Mouse (Mus musculus) liver, adult 2 months (tissue): ENCODE data around the gene Ly75. TPM values are rescaled to one million over a fixed set of nuclear protein-coding genes. Genes with fewer than 3 reads are reported as not detected.

Source experiments
- DNase-seq: peaks from one replicate; pipeline ENCODE4 v3.0.0-alpha.2; 2011; ENCODE audit warnings: low read depth, low spot score; ENCODE audit errors: extremely low read depth
- H3K27ac ChIP-seq: fragments of 200-500 bp; replicated peaks from 2 replicates; pipeline ENCODE4 v1.5.1; 2012; ENCODE audit warnings: low read depth, mild to moderate bottlenecking, control low read depth, inconsistent platforms, low read length; ENCODE audit not compliant: insufficient read depth
- H3K27me3 ChIP-seq: fragments of 200-500 bp; 2 replicates; pipeline ENCODE4 v1.6.1; 2012; ENCODE audit warnings: mild to moderate bottlenecking, moderate library complexity, low read length, inconsistent platforms; ENCODE audit not compliant: control insufficient read depth, insufficient read depth
- H3K36me3 ChIP-seq: fragments of 200-500 bp; 2 replicates; pipeline ENCODE4 v1.6.1; 2012; ENCODE audit warnings: low read length, inconsistent platforms; ENCODE audit not compliant: control insufficient read depth, insufficient read depth
- H3K4me1 ChIP-seq: fragments of 200-500 bp; 2 replicates; pipeline ENCODE4 v1.6.1; 2011; ENCODE audit warnings: low read length; ENCODE audit not compliant: control insufficient read depth, insufficient read depth
- H3K4me3 ChIP-seq: fragments of 200-500 bp; 2 replicates; pipeline ENCODE4 v1.5.1; 2011; ENCODE audit warnings: low read depth, mild to moderate bottlenecking, control low read depth, low read length, moderate library complexity; ENCODE audit not compliant: insufficient read depth
- H3K79me2 ChIP-seq: fragments of 200-500 bp; 2 replicates; pipeline ENCODE4 v1.6.1; 2012; ENCODE audit warnings: inconsistent platforms, mild to moderate bottlenecking, low read length, moderate library complexity; ENCODE audit not compliant: control insufficient read depth, insufficient read depth
- H3K9ac ChIP-seq: fragments of 200-500 bp; 2 replicates; pipeline ENCODE4 v1.6.1; 2012; ENCODE audit warnings: low read depth, mild to moderate bottlenecking, control low read depth, inconsistent platforms, low read length
- CTCF ChIP-seq: fragments of 200-500 bp; IDR thresholded peaks from 2 replicates; pipeline ENCODE4 v1.5.1; 2011; ENCODE audit warnings: low read depth, low read length, control low read depth
- POLR2A ChIP-seq: fragments of 200-500 bp; IDR thresholded peaks from 2 replicates; pipeline ENCODE4 v1.6.1; 2011; ENCODE audit warnings: low read length, control low read depth; ENCODE audit not compliant: insufficient read depth; ENCODE audit errors: extremely low read depth
- WGBS: fragments of 180-500 bp; shearing (Covaris S2); methylation state at CpG from one replicate; pipeline ENCODE4 v1.1.7; 2018; 5-methylcytosine and 5-hydroxymethylcytosine counted together
- polyA plus RNA-seq: library from polyadenylated mRNA; depleted of rRNA; stranded (reverse); fragments of >200 nt; gene quantifications from 2 replicates; pipeline ENCODE4 v1.2.3, GENCODE M21; 2012
- total RNA-seq: library from RNA; depleted of rRNA; stranded (reverse); fragments of >200 nt; gene quantifications from 2 replicates; pipeline ENCODE4 v1.2.3, GENCODE M21; 2014

Gene Ly75
- total and polyA plus RNA-seq, 2 experiments: 0.60 to 3.0 TPM

DNA sequence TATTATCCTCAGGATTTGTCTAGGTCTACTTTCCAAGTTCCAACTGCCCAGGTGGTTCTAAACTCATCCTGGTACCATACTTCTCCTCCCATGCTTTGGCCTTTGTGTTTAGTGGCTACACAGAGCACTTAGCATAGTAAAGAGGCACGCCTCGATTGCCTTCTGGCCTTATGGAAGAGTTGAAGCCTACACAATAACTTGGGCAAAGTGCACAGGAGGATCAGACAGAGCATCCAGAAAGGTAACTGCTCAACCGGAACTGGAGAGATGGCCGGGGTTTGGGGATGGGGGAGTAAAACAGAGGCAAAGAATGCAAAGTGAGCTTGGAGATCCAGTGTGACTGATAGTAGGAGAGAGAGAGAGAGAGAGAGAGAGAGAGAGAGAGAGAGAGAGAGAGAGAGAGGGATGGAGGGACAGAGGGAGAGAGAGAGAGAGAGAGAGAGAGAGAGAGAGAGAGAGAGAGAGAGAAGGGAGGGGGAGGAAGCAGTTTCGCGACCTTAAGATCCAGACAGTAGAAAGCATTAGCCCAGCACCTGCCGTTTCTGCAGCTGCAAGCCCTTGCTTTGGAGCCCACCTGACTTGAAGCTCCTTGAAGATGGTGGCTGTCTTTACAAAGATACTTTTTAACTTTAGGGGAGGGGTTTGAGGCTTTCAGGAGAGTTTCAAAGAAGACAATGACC lies 1.1 kb upstream of the Ly75 start:
- H3K27ac ChIP-seq: no peak overlapping the region
- 62% methylated on average over 7 of the region's 7 CpGs for WGBS
- no peaks in the 10 kb centered on the region for H3K79me2 ChIP-seq

DNA sequence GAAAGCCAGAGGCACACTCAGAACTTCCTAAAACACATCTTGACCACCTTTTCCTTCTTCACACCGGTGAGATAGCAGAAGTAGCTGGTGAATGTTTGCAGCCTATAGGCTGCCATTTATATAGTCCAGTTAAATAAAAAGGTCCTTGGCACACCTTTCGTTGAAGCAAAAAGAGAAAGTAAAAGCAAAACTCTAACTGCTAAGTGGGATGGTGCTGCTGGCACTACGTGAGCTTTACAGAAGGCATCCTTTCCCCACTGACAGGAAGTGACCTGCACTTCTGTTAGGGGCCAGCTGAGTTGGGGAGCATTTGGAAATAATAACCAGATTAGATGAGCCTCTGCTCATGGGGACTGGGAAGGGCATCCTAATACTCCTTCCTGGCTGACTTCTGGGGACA lies 757 bp downstream of the Ly75 start:
- TF ChIP-seq POLR2A (no peak), CTCF (no peak)
- no peaks in the 10 kb centered on the region for H3K36me3 ChIP-seq
- H3K4me1 ChIP-seq: peaks cover 7% of the 10 kb centered on the region
- WGBS: 24% methylated on average over 3 of the region's 3 CpGs
- no peak overlapping the region for H3K27ac ChIP-seq
- peak; percentile 37 for DNase-seq
- no peaks in the 10 kb centered on the region for H3K27me3 ChIP-seq
- H3K79me2 ChIP-seq: no peaks in the 10 kb centered on the region
- H3K9ac ChIP-seq: no peak overlapping the region
- peak overlapping the region; percentile 73 for H3K4me3 ChIP-seq

More for the DNA sequence above, 1.1 kb upstream of the Ly75 start:
- no peak for TF ChIP-seq CTCF
- no peak for TF ChIP-seq POLR2A
- Histone ChIP-seq H3K4me1 (peaks cover 7% of the 10 kb centered on the region), H3K9ac (no peak overlapping the region), H3K4me3 (no peak overlapping the region), H3K27me3 (no peaks in the 10 kb centered on the region), H3K36me3 (no peaks in the 10 kb centered on the region)
- DNase-seq: no peak

DNA sequence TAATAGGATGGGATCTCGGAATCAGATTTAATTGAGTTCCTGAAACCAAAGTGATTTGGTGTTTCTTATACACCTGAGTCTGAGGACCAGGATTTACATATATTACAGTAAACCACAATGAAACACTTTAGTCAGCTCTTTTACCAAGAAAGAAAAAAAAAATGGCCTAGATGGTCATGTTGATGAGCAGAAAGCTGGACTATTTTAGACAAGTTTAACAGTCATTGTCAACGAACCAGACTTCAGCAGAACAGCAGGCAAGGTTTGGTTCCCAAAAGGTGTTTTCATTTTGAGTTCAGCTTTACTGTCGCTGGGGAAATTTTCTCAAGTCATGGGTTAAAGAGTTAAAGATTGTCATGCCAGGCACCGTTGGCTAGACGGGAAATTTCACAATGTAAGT lies 5.8 kb downstream of the Ly75 start:
- H3K4me1 ChIP-seq: no peaks in the 10 kb centered on the region
- no peak overlapping the region for H3K27ac ChIP-seq
- no peaks in the 10 kb centered on the region for H3K79me2 ChIP-seq
- no peak overlapping the region for H3K9ac ChIP-seq
- no peaks in the 10 kb centered on the region for H3K36me3 ChIP-seq
- no peaks in the 10 kb centered on the region for H3K27me3 ChIP-seq
- no peak for DNase-seq
- no peak for TF ChIP-seq POLR2A
- no peak for TF ChIP-seq CTCF
- no peak overlapping the region for H3K4me3 ChIP-seq
- 66% methylated on average over 5 of the region's 5 CpGs for WGBS

DNA sequence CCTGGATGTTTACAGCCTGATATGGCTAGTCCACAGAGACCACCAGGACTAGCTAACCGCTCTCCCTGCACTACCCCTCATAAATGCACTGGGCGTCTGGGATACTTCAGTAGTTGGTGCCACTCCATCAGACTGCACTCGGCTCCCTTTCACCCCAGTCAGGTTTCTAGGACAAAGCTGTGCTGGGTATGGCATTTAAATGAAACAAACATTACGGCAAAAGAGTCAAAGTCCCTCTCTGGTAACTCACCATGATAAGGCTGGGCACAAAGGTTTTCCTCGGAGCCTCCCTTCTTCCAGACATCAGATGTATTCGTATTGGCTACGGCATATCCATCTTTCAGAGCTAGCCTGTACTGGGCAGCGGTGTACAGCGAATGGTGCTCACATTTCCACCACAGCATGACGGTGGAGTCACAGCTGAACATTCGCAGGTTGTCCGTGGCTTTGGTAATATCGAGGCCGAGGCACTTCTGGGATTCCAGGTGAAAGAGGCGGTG lies 7.4 kb downstream of the Ly75 start:
- WGBS: 89% methylated on average over 15 of the region's 15 CpGs
- H3K79me2 ChIP-seq: no peaks in the 10 kb centered on the region
- no peak for DNase-seq
- no peak overlapping the region for H3K9ac ChIP-seq
- no peak overlapping the region for H3K27ac ChIP-seq
- TF ChIP-seq CTCF (no peak), POLR2A (no peak)
- no peak overlapping the region for H3K4me3 ChIP-seq
- H3K27me3 ChIP-seq: no peaks in the 10 kb centered on the region
- no peaks in the 10 kb centered on the region for H3K4me1 ChIP-seq
- no peaks in the 10 kb centered on the region for H3K36me3 ChIP-seq

DNA sequence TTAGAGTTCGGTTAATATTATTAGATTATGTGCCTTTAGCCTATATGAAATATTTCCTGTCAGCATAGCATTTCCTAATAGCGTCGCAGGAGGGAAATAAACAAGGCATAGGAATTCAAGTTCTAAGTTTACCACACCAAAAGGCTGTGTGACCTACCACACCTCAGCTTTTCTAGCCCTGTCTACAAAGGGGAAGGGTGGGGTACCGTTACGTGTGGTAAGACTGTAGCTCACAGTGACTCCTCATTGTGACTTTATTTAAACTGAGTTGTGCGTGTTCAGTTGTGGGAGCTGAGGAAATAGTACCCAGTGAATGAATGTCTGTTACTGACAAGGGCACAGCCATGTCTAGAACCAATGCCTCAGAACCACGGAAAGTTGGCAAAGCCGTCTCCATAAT lies 8.0 kb downstream of the Ly75 start:
- Histone ChIP-seq H3K36me3 (no peaks in the 10 kb centered on the region), H3K4me3 (no peak overlapping the region), H3K9ac (no peak overlapping the region), H3K27ac (no peak overlapping the region), H3K79me2 (no peaks in the 10 kb centered on the region), H3K27me3 (no peaks in the 10 kb centered on the region), H3K4me1 (no peaks in the 10 kb centered on the region)
- DNase-seq: no peak
- no peak for TF ChIP-seq CTCF
- no peak for TF ChIP-seq POLR2A
- WGBS: 94% methylated on average over 8 of the region's 8 CpGs

DNA sequence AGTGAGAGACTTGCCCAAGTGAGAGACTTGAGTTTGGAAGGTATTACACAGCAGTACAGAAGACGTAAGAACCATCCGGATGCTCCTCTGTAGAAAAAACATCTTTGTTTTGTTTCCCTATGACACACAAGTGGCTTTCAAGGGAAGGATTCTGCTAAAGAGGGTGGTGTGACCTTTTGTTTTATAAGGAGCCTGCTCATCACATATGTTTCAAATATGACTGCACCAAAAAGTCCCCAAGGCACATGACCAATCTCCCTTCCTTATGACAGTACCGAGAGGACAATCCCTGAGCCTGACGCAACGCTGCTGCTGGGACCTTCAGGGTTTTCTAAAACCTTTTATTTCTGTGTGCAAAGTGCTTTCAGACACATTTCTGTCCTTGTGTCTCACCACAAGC lies 12.9 kb downstream of the Ly75 start:
- no peak for DNase-seq
- no peak for TF ChIP-seq POLR2A
- TF ChIP-seq CTCF: no peak
- H3K9ac ChIP-seq: no peak overlapping the region
- H3K36me3 ChIP-seq: no peaks in the 10 kb centered on the region
- H3K79me2 ChIP-seq: no peaks in the 10 kb centered on the region
- WGBS: 91% methylated on average over 5 of the region's 5 CpGs
- no peak overlapping the region for H3K27ac ChIP-seq
- no peaks in the 10 kb centered on the region for H3K27me3 ChIP-seq
- H3K4me3 ChIP-seq: no peak overlapping the region
- H3K4me1 ChIP-seq: no peaks in the 10 kb centered on the region
